Mouse (Mus musculus) embryonic facial prominence, embryonic 10.5 days (tissue): Measurements from ENCODE around the gene Fancc. TPM values are rescaled to one million over a fixed set of nuclear protein-coding genes. Genes with fewer than 3 reads are reported as not detected.

ENCODE experiments used
- DNase-seq: peaks from one replicate; pipeline ENCODE4 v3.0.0-alpha.2; 2017; ENCODE audit warnings: low spot score
- H3K27ac ChIP-seq: fragments of 300-500 bp; sonication (generic); replicated peaks from 2 replicates; pipeline ENCODE4 v1.5.1; 2016; ENCODE audit warnings: mild to moderate bottlenecking
- H3K27me3 ChIP-seq: fragments of 300-500 bp; sonication (generic); replicated peaks from 2 replicates; pipeline ENCODE4 v1.6.1; 2016; ENCODE audit warnings: low read depth, mild to moderate bottlenecking; ENCODE audit not compliant: poor library complexity, severe bottlenecking
- H3K36me3 ChIP-seq: fragments of 300-500 bp; sonication (generic); replicated peaks from 2 replicates; pipeline ENCODE4 v1.6.1; 2016; ENCODE audit warnings: mild to moderate bottlenecking, moderate library complexity
- H3K4me1 ChIP-seq: fragments of 300-500 bp; sonication (generic); 2 replicates; pipeline ENCODE4 v1.6.1; 2016
- H3K4me3 ChIP-seq: fragments of 300-500 bp; sonication (generic); 2 replicates; pipeline ENCODE4 v1.5.1; 2016; ENCODE audit warnings: mild to moderate bottlenecking, moderate library complexity
- H3K9me3 ChIP-seq: fragments of 300-500 bp; sonication (generic); 2 replicates; pipeline ENCODE4 v1.6.1; 2016; ENCODE audit warnings: mild to moderate bottlenecking
- WGBS: fragments of 180-500 bp; shearing (Covaris S2); methylation state at CpG from one replicate; pipeline ENCODE4 v1.1.7; 2016; 5-methylcytosine and 5-hydroxymethylcytosine counted together
- polyA plus RNA-seq: library from polyadenylated mRNA; unstranded; fragments of >200 nt; fragmentation: Nextera tagmentation; extraction: Ambion mirVana; gene quantifications from 2 replicates; pipeline ENCODE4 v1.2.1, GENCODE M21; 2016

Fancc gene
- polyA plus RNA-seq, 1 experiment from 2014 or later, result 25.3 TPM

DNA sequence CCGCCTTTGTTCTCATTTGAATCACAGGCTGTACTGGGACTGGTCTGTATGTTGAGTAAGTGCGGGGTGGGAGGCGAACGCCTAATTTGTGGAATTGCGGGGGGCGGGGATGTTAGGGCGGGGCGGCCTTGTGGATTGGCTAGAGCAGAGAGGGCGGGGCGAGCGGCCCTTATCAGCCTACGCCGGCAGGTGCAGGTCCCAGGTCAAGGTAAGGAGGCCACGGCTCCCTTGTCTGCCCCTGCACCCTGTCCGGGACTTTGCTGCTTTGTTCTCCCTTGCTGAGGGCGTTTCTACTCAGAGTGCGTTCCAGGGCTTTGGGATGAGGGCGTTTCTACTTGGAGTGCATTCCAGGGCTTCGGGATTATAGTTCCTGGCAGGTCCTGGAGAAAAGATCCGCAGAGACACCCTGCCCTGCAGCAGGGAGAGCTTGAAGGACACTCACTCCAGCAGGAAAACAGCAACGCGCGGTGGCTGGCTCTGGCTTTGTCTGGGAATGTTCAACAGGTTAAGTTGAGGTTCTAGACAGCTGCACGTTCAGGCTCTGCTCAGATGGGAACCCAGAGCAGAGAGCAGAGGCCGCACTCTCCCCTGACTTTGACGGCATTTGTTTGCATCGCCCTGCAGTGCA lies 224.4 kb downstream of the Fancc start:
- no peaks in the 10 kb centered on the region for H3K9me3 ChIP-seq
- WGBS, result under 1% methylated on average over 27 of the region's 27 CpGs
- peaks cover 74% of the 10 kb centered on the region for H3K4me1 ChIP-seq
- peak; percentile 88 for DNase-seq
- no peaks in the 10 kb centered on the region for H3K36me3 ChIP-seq
- H3K4me3 ChIP-seq, result peak overlapping the region; percentile 61
- peak overlapping the region; percentile 85 for H3K27ac ChIP-seq
- peaks cover 40% of the 10 kb centered on the region for H3K27me3 ChIP-seq

DNA sequence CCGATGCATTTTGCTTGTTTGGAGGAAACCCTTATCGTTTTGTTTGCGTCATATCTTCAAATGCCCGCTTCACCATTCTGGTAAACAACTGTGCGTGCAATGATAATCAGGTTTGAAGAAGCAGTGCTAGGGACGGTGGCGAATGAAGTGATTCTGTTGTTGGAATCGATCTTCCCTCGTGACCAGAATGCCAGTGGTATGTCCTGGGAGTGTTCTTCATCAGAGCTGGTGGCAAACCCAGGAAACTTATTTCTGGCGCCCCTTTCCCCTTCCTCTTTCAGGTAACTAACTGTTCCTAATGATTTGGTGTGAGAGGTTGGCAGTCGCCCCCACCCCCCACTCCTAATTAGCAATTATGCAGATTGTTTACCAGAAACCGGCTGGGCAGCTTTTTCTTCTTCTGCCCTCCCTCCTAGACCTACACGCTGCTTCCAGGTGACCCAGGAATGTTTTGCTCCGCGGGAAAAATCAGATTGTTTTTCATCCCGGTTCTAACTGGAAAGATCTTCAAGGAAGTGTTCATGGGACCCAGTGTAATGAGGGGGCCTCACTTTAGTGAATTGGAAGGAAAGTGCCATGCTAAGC lies 225.0 kb downstream of the Fancc start:
- peaks cover 40% of the 10 kb centered on the region for H3K27me3 ChIP-seq
- H3K4me1 ChIP-seq, result peaks cover 74% of the 10 kb centered on the region
- no peak for DNase-seq
- H3K27ac ChIP-seq, result peak overlapping the region; percentile 85
- no peaks in the 10 kb centered on the region for H3K36me3 ChIP-seq
- 4% methylated on average over 16 of the region's 16 CpGs for WGBS
- peak overlapping the region; percentile 61 for H3K4me3 ChIP-seq
- H3K9me3 ChIP-seq, result no peaks in the 10 kb centered on the region

GRCm38 (mm10) chr13:63270191-63270590 lies 226.9 kb downstream of the Fancc start:
- Histone ChIP-seq H3K4me3 (0 out of 2 replicates have a peak overlapping the region, but pooled peaks have one; percentile 2), H3K9me3 (no peaks in the 10 kb centered on the region), H3K4me1 (peaks cover 84% of the 10 kb centered on the region), H3K36me3 (no peaks in the 10 kb centered on the region), H3K27me3 (peaks cover 31% of the 10 kb centered on the region), H3K27ac (0 out of 2 replicates have a peak overlapping the region, but pooled peaks have one; percentile 21)
- no peak for DNase-seq
- WGBS, result 19% methylated on average over 5 of the region's 5 CpGs

DNA sequence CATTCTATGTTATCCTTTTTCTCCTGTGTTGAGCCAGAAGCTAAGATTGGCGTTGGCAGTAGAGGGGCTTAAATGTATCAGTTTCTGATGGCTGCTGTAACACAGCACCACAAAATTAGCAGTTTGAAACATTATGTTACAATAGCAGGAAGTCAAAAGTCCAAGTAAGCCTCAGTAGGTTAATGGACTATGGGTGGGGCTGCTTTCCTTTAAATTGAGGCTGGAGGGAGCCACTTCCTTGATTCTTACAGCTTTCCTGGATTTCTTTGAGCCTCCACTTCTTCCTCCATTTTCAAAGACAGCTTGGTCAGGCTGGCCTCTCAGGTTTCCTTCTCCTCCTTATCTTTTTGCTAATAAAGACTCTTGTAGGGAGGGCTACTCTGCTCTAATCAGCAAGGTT lies 228.3 kb downstream of the Fancc start:
- Histone ChIP-seq H3K27me3 (peaks cover 28% of the 10 kb centered on the region), H3K4me3 (no peak overlapping the region), H3K4me1 (peaks cover 75% of the 10 kb centered on the region), H3K27ac (no peak overlapping the region), H3K9me3 (no peaks in the 10 kb centered on the region), H3K36me3 (peaks cover 4% of the 10 kb centered on the region; the same call in 1 of the 2 replicates)
- WGBS, result 69% methylated on average over 1 of the region's 1 CpGs
- DNase-seq, result no peak

GRCm38 (mm10) chr13:63268371-63268770 lies 228.7 kb downstream of the Fancc start:
- Histone ChIP-seq H3K27ac (no peak overlapping the region), H3K4me1 (peaks cover 76% of the 10 kb centered on the region), H3K36me3 (peaks cover 8% of the 10 kb centered on the region), H3K9me3 (no peaks in the 10 kb centered on the region), H3K4me3 (no peak overlapping the region), H3K27me3 (peaks cover 27% of the 10 kb centered on the region)
- WGBS, result 53% methylated on average over 4 of the region's 4 CpGs
- no peak for DNase-seq

DNA sequence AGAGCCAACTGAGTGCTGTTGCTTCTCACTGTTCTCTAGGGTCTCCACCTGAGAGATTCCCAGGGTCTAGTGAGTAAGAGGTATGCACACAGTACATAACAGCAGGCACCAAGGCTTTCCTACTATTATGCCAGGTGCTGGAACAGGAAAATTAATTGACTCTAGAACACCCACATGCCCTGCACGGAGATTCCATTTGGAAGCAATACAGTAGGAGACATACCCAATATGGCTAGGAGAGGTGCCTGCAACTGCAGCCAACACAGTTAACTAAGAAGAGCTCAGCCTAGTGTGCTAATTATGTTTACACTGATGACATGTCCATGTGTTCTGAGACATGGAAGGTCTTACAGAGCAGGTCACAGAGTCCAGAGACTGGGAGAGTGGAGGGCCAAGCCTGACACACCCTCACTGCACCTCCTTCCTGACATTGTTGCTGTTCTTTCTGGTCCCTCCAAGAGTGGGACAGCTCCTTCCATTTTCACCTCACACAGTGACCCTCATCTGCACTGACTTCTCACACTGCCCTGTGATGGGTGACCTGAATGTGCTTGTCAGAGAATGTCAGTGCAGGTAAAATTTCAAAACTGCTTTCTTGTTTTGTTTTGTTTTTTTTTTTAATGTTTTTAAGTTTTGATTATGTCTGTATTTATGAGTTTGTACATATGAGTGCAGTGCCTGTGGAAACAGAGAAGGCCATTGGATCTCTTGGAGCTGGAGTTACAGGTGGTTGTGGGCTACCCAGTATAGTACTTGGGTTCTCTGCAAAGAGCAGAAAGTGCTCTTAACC lies 234.7 kb downstream of the Fancc start:
- Histone ChIP-seq H3K4me1 (peaks cover 69% of the 10 kb centered on the region), H3K4me3 (no peak overlapping the region), H3K27ac (0 out of 2 replicates have a peak overlapping the region, but pooled peaks have one; percentile 78), H3K9me3 (no peaks in the 10 kb centered on the region), H3K27me3 (no peaks in the 10 kb centered on the region), H3K36me3 (peaks cover 31% of the 10 kb centered on the region)
- 96% methylated on average over 1 of the region's 1 CpGs for WGBS
- DNase-seq, result no peak

GRCm38 (mm10) chr13:63261676-63262075 lies 235.4 kb downstream of the Fancc start:
- DNase-seq, result no peak
- Histone ChIP-seq H3K4me1 (peaks cover 65% of the 10 kb centered on the region), H3K27me3 (no peaks in the 10 kb centered on the region), H3K36me3 (peaks cover 38% of the 10 kb centered on the region), H3K4me3 (no peak overlapping the region), H3K9me3 (0 out of 2 replicates have a peak, but pooled peaks cover 3% of the 10 kb centered on the region), H3K27ac (peak overlapping the region; percentile 78)
- WGBS, result 98% methylated on average over 3 of the region's 3 CpGs

- H3K36me3 ChIP-seq, result peaks cover 39% of the 10 kb centered on the region
- peaks cover 62% of the 10 kb centered on the region for H3K4me1 ChIP-seq
- H3K27ac ChIP-seq, result peak overlapping the region; percentile 78
- DNase-seq, result no peak
- H3K9me3 ChIP-seq, result 0 out of 2 replicates have a peak, but pooled peaks cover 4% of the 10 kb centered on the region
- H3K4me3 ChIP-seq, result no peak overlapping the region
- H3K27me3 ChIP-seq, result no peaks in the 10 kb centered on the region
- 66% methylated on average over 18 of the region's 18 CpGs for WGBS
Observed at GRCm38 (mm10) chr13:63260753-63261631, 236.1 kb downstream of the Fancc start.

DNA sequence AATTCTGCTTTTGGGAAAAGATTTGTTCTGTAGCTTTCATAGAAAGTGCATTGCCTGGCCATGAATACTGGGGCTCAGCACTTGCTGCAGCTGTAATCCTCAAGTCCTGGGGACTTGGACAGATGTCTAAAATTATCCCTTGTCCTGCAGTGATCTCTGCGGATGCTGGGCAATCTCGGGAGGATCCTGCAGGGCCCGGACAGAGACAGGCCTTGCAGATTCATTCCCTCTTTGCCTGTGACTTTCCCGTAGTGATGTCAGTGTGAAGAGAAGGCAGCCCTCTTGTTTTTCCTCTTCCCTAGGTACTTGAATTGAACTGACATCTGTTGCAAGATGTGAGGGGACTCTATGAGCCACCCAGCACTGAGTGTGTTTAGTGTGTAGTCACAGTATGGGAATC lies 236.9 kb downstream of the Fancc start:
- H3K27ac ChIP-seq, result peak overlapping the region; percentile 78
- H3K9me3 ChIP-seq, result 0 out of 2 replicates have a peak, but pooled peaks cover 4% of the 10 kb centered on the region
- H3K27me3 ChIP-seq, result no peaks in the 10 kb centered on the region
- 30% methylated on average over 4 of the region's 4 CpGs for WGBS
- peaks cover 61% of the 10 kb centered on the region for H3K4me1 ChIP-seq
- no peak overlapping the region for H3K4me3 ChIP-seq
- H3K36me3 ChIP-seq, result peaks cover 45% of the 10 kb centered on the region
- DNase-seq, result peak; percentile 39

GRCm38 (mm10) chr13:63258671-63259070 lies 238.4 kb downstream of the Fancc start:
- H3K27me3 ChIP-seq, result no peaks in the 10 kb centered on the region
- 84% methylated on average over 4 of the region's 4 CpGs for WGBS
- H3K4me3 ChIP-seq, result no peak overlapping the region
- peaks cover 57% of the 10 kb centered on the region for H3K4me1 ChIP-seq
- DNase-seq, result no peak
- H3K27ac ChIP-seq, result peak overlapping the region; percentile 66; the same call in 1 of the 2 replicates
- peaks cover 52% of the 10 kb centered on the region for H3K36me3 ChIP-seq
- H3K9me3 ChIP-seq, result 0 out of 2 replicates have a peak, but pooled peaks cover 4% of the 10 kb centered on the region

DNA sequence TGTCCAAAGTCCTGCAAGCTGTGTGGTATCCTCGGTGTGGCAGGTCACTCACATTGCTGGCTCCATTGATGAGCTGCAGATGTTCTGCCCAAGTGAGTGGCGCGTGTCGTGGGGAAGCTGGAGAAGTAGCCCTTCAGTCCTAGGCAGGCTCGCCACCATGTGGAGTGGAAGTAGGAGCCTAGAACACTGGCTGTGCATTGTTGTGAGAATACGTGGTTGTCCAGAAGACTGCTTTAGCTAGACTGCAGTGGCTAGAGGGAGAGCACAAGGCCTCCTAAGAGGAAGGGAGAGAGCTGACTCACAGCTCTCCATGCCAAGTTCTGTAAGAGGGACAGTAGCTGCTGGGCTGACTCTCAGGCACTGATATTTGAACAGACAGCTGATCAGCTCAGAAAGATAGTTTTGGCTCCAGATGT lies 238.9 kb downstream of the Fancc start:
- peak; percentile 14 for DNase-seq
- 0 out of 2 replicates have a peak, but pooled peaks cover 4% of the 10 kb centered on the region for H3K9me3 ChIP-seq
- H3K4me1 ChIP-seq, result peaks cover 54% of the 10 kb centered on the region
- H3K27me3 ChIP-seq, result no peaks in the 10 kb centered on the region
- H3K27ac ChIP-seq, result peak overlapping the region; percentile 55
- 56% methylated on average over 6 of the region's 6 CpGs for WGBS
- no peak overlapping the region for H3K4me3 ChIP-seq
- peaks cover 48% of the 10 kb centered on the region for H3K36me3 ChIP-seq

GRCm38 (mm10) chr13:63256807-63257206 lies 240.3 kb downstream of the Fancc start:
- Histone ChIP-seq H3K4me3 (no peak overlapping the region), H3K9me3 (0 out of 2 replicates have a peak, but pooled peaks cover 4% of the 10 kb centered on the region), H3K36me3 (peaks cover 34% of the 10 kb centered on the region), H3K27me3 (no peaks in the 10 kb centered on the region), H3K4me1 (peaks cover 52% of the 10 kb centered on the region), H3K27ac (no peak overlapping the region)
- 48% methylated on average over 7 of the region's 7 CpGs for WGBS
- peak; percentile 68 for DNase-seq
